Mouse (Mus musculus): Measurements from ENCODE around the gene Pdcd1lg2. TPM values are rescaled to one million over a fixed set of nuclear protein-coding genes. Genes with fewer than 3 reads are reported as not detected.

Pdcd1lg2 gene
- polyA plus RNA-seq, 1 experiment: 4.7 TPM

- H3K27me3 ChIP-seq (ENCODE audit: control insufficient read depth, insufficient read depth, low read length): no peaks in the 10 kb centered on the region
- no peak for DNase-seq
- TF ChIP-seq CTCF (IDR thresholded peaks at IDR 0.05; ENCODE audit: borderline replicate concordance, control insufficient read depth, extremely low read depth, insufficient read depth, low read length, poor library complexity) (no peak), POLR2A (IDR thresholded peaks at IDR 0.05; ENCODE audit: control insufficient read depth, extremely low read depth, insufficient read depth, low read length, poor library complexity) (no peak)
- no peaks in the 10 kb centered on the region for H3K36me3 ChIP-seq (ENCODE audit: control insufficient read depth, insufficient read depth, low read length)
- H3K4me3 ChIP-seq (ENCODE audit: control insufficient read depth, insufficient read depth, low read length): no peak overlapping the region
- H3K4me1 ChIP-seq (replicated peaks; ENCODE audit: control insufficient read depth, insufficient read depth, low read length): no peaks in the 10 kb centered on the region; the same call in 1 of the 2 replicates
- H3K27ac ChIP-seq (ENCODE audit: control insufficient read depth, insufficient read depth, low read length): no peak overlapping the region
- WGBS: 92% methylated on average over 4 of the region's 4 CpGs
Observed at GRCm38 (mm10) chr19:29518922-29519321, 108.2 kb downstream of the Pdcd1lg2 start.

Other genes starting within 250 kb of the Pdcd1lg2 start
- gene Jak2, start 159.1 kb upstream of the Pdcd1lg2 start, polyA plus RNA-seq (2012; rRNA removed): 14.8 and 16.1 TPM in 2 replicates
- 9.6 and 9.8 TPM in 2 replicates for gene Insl6, start 85.6 kb upstream of the Pdcd1lg2 start, polyA plus RNA-seq (2012; rRNA removed)
- 0.20 and 0.38 TPM in 2 replicates for gene Rln1, start 76.2 kb upstream of the Pdcd1lg2 start, polyA plus RNA-seq (2012; rRNA removed)
- 116 and 144 TPM in 2 replicates for gene Plgrkt, start 43.5 kb upstream of the Pdcd1lg2 start, polyA plus RNA-seq (2012; rRNA removed)
- gene Cd274, start 43.5 kb upstream of the Pdcd1lg2 start, polyA plus RNA-seq (2012; rRNA removed): 21.1 and 22.9 TPM in 2 replicates
- gene Ric1, start 111.4 kb downstream of the Pdcd1lg2 start, polyA plus RNA-seq (2012; rRNA removed): 19.4 and 21.1 TPM in 2 replicates
- 18.1 and 20.0 TPM in 2 replicates for gene Ermp1, start 237.5 kb downstream of the Pdcd1lg2 start, polyA plus RNA-seq (2012; rRNA removed)

Data from thymus, adult 2 months (tissue).